Mouse (Mus musculus) lung, postnatal 0 days (tissue): ENCODE data around the gene Camkv. TPM values are rescaled to one million over a fixed set of nuclear protein-coding genes. Genes with fewer than 3 reads are reported as not detected.
A peak's percentile ranks its signal among the peaks of the same experiment; 100 is the strongest.

Experiments used
- ATAC-seq: fragments of 200-750 bp; cut with Nextera tagmentation; 2 replicates; pipeline ENCODE4 v1.8.0; 2017; ENCODE audit warnings: moderate library complexity
- DNase-seq: peaks from one replicate; pipeline ENCODE4 v3.0.0-alpha.2; 2016; ENCODE audit warnings: low spot score
- H3K27ac ChIP-seq: fragments of 300-500 bp; sonication (generic); 2 replicates; pipeline ENCODE4 v1.5.1; 2014; ENCODE audit warnings: antibody characterized with exemption, mild to moderate bottlenecking, low read length, mixed read lengths
- H3K27me3 ChIP-seq: fragments of 300-500 bp; sonication (generic); replicated peaks from 2 replicates; pipeline ENCODE4 v1.6.1; 2014; ENCODE audit warnings: low read length, mixed read lengths; ENCODE audit not compliant: insufficient read depth
- H3K36me3 ChIP-seq: fragments of 300-500 bp; sonication (generic); 2 replicates; pipeline ENCODE4 v1.6.1; 2014; ENCODE audit warnings: low read length, mixed read lengths; ENCODE audit not compliant: insufficient read depth
- H3K4me1 ChIP-seq: fragments of 300-500 bp; sonication (generic); 2 replicates; pipeline ENCODE4 v1.6.1; 2014; ENCODE audit warnings: antibody characterized with exemption, low read depth, low read length, mixed read lengths; ENCODE audit not compliant: insufficient read depth
- H3K4me2 ChIP-seq: fragments of 300-500 bp; sonication (generic); replicated peaks from 2 replicates; pipeline ENCODE4 v1.6.1; 2014; ENCODE audit warnings: low read depth, mild to moderate bottlenecking, low read length, moderate library complexity, mixed read lengths
- H3K4me3 ChIP-seq: fragments of 300-500 bp; sonication (generic); 2 replicates; pipeline ENCODE4 v1.5.1; 2014; ENCODE audit warnings: low read depth, low read length
- H3K9ac ChIP-seq: fragments of 300-500 bp; sonication (generic); replicated peaks from 2 replicates; pipeline ENCODE4 v1.6.1; 2014; ENCODE audit warnings: low read depth, mild to moderate bottlenecking
- H3K9me3 ChIP-seq: fragments of 300-500 bp; sonication (generic); 2 replicates; pipeline ENCODE4 v1.6.1; 2016; ENCODE audit warnings: low read length, mixed read lengths
- CTCF ChIP-seq: IDR thresholded peaks from 2 replicates; pipeline ENCODE4 v1.5.1; 2016; ENCODE audit warnings: antibody characterized with exemption, mild to moderate bottlenecking
- EP300 ChIP-seq: IDR thresholded peaks from 2 replicates; pipeline ENCODE4 v1.6.1; 2016; ENCODE audit warnings: antibody characterized with exemption, mild to moderate bottlenecking, control low read depth
- WGBS: fragments of 180-500 bp; shearing (Covaris S2); extraction: QIAGEN DNeasy Blood & Tissue Kit; methylation state at CpG from one replicate; pipeline ENCODE4 v1.1.7; 2014; 5-methylcytosine and 5-hydroxymethylcytosine counted together
- polyA plus RNA-seq: library from polyadenylated mRNA; unstranded; fragments of >200 nt; fragmentation: Nextera tagmentation; extraction: Ambion mirVana; gene quantifications from 2 replicates; pipeline ENCODE4 v1.2.1, GENCODE M21; 2015

Gene Camkv
- polyA plus RNA-seq, 1 experiment from 2014 or later = 0.12 TPM

GRCm38 (mm10) chr9:107906967-107907800 lies 28.3 kb upstream of the Camkv start:
- no peaks in the 10 kb centered on the region for H3K27me3 ChIP-seq
- H3K9ac ChIP-seq = peak overlapping the region; percentile 36; the same call in 1 of the 2 replicates
- no peak overlapping the region for H3K27ac ChIP-seq
- WGBS = 42% methylated on average over 31 of the region's 31 CpGs
- peak overlapping the region; percentile 68 for H3K4me2 ChIP-seq
- no peak for DNase-seq
- no peaks in the 10 kb centered on the region for H3K9me3 ChIP-seq
- H3K36me3 ChIP-seq = no peaks in the 10 kb centered on the region
- ATAC-seq = no peak
- peak overlapping the region; percentile 33 for H3K4me3 ChIP-seq
- no peak for TF ChIP-seq EP300
- TF ChIP-seq CTCF = no peak
- peaks cover 10% of the 10 kb centered on the region; the same call in 1 of the 2 replicates for H3K4me1 ChIP-seq

GRCm38 (mm10) chr9:107907801-107908120 lies 27.7 kb upstream of the Camkv start:
- no peaks in the 10 kb centered on the region for H3K9me3 ChIP-seq
- WGBS = 61% methylated on average over 14 of the region's 14 CpGs
- TF ChIP-seq CTCF (no peak), EP300 (no peak)
- H3K27me3 ChIP-seq = no peaks in the 10 kb centered on the region
- peak overlapping the region; percentile 68 for H3K4me2 ChIP-seq
- H3K4me1 ChIP-seq = peaks cover 10% of the 10 kb centered on the region; the same call in 1 of the 2 replicates
- no peak for ATAC-seq
- H3K4me3 ChIP-seq = 0 out of 2 replicates have a peak overlapping the region, but pooled peaks have one; percentile 24
- no peak overlapping the region for H3K9ac ChIP-seq
- DNase-seq = no peak
- 0 out of 2 replicates have a peak overlapping the region, but pooled peaks have one; percentile 34 for H3K27ac ChIP-seq
- no peaks in the 10 kb centered on the region for H3K36me3 ChIP-seq

- H3K4me3 ChIP-seq = peak overlapping the region; percentile 24
- H3K4me1 ChIP-seq = peaks cover 10% of the 10 kb centered on the region; the same call in 1 of the 2 replicates
- peak overlapping the region; percentile 34; the same call in 1 of the 2 replicates for H3K27ac ChIP-seq
- 29% methylated on average over 18 of the region's 18 CpGs for WGBS
- H3K9ac ChIP-seq = no peak overlapping the region
- H3K36me3 ChIP-seq = no peaks in the 10 kb centered on the region
- peak overlapping the region; percentile 68 for H3K4me2 ChIP-seq
- peak; percentile 74 for DNase-seq
- TF ChIP-seq CTCF = no peak
- no peak for TF ChIP-seq EP300
- no peaks in the 10 kb centered on the region for H3K9me3 ChIP-seq
- no peaks in the 10 kb centered on the region for H3K27me3 ChIP-seq
- ATAC-seq = peak; percentile 49
Measured at GRCm38 (mm10) chr9:107908410-107909158, 26.9 kb upstream of the Camkv start.

GRCm38 (mm10) chr9:107910025-107910769 lies 25.3 kb upstream of the Camkv start:
- WGBS = 72% methylated on average over 15 of the region's 15 CpGs
- peak; percentile 26 for DNase-seq
- H3K4me3 ChIP-seq = no peak overlapping the region
- no peaks in the 10 kb centered on the region for H3K27me3 ChIP-seq
- peaks cover 10% of the 10 kb centered on the region; the same call in 1 of the 2 replicates for H3K4me1 ChIP-seq
- no peaks in the 10 kb centered on the region for H3K9me3 ChIP-seq
- TF ChIP-seq CTCF (no peak), EP300 (no peak)
- H3K36me3 ChIP-seq = no peaks in the 10 kb centered on the region
- H3K4me2 ChIP-seq = no peak overlapping the region
- no peak overlapping the region for H3K9ac ChIP-seq
- no peak overlapping the region for H3K27ac ChIP-seq
- ATAC-seq = no peak

GRCm38 (mm10) chr9:107914764-107915420 lies 20.6 kb upstream of the Camkv start:
- no peak overlapping the region for H3K4me2 ChIP-seq
- DNase-seq (no peak), ATAC-seq (no peak)
- no peaks in the 10 kb centered on the region for H3K4me1 ChIP-seq
- no peaks in the 10 kb centered on the region for H3K27me3 ChIP-seq
- no peak overlapping the region for H3K27ac ChIP-seq
- 72% methylated on average over 16 of the region's 16 CpGs for WGBS
- H3K9ac ChIP-seq = no peak overlapping the region
- no peaks in the 10 kb centered on the region for H3K9me3 ChIP-seq
- no peak overlapping the region for H3K4me3 ChIP-seq
- TF ChIP-seq CTCF (no peak), EP300 (no peak)
- no peaks in the 10 kb centered on the region for H3K36me3 ChIP-seq
